Mouse (Mus musculus) midbrain, embryonic 12.5 days (tissue): ENCODE results near the gene Kdm8. TPM values are rescaled to one million over a fixed set of nuclear protein-coding genes. Genes with fewer than 3 reads are reported as not detected.
"Not testable (repeated sequence)": the region's sequence is repeated elsewhere in the genome, so short reads cannot be mapped to it uniquely, and the experiment has no call there.

ENCODE experiments used
- ATAC-seq: fragments of 200-750 bp; cut with Nextera tagmentation; 2 replicates; pipeline ENCODE4 v1.8.0; 2017; ENCODE audit warnings: low read depth, moderate TSS enrichment, moderate library complexity; ENCODE audit not compliant: low FRiP score
- H3K27ac ChIP-seq: fragments of 300-500 bp; sonication (generic); replicated peaks from 2 replicates; pipeline ENCODE4 v1.5.1; 2016; ENCODE audit warnings: mild to moderate bottlenecking
- H3K27me3 ChIP-seq: fragments of 300-500 bp; sonication (generic); 2 replicates; pipeline ENCODE4 v1.6.1; 2016; ENCODE audit warnings: mild to moderate bottlenecking
- H3K36me3 ChIP-seq: fragments of 300-500 bp; sonication (generic); 2 replicates; pipeline ENCODE4 v1.6.1; 2016
- H3K4me1 ChIP-seq: fragments of 300-500 bp; sonication (generic); 2 replicates; pipeline ENCODE4 v1.6.1; 2016
- H3K4me2 ChIP-seq: fragments of 300-500 bp; sonication (generic); replicated peaks from 2 replicates; pipeline ENCODE4 v1.6.1; 2016; ENCODE audit warnings: mild to moderate bottlenecking, moderate library complexity
- H3K4me3 ChIP-seq: fragments of 300-500 bp; sonication (generic); 2 replicates; pipeline ENCODE4 v1.5.1; 2016; ENCODE audit warnings: mild to moderate bottlenecking
- H3K9ac ChIP-seq: fragments of 300-500 bp; sonication (generic); replicated peaks from 2 replicates; pipeline ENCODE4 v1.6.1; 2016; ENCODE audit warnings: mild to moderate bottlenecking, moderate library complexity
- H3K9me3 ChIP-seq: fragments of 300-500 bp; sonication (generic); 2 replicates; pipeline ENCODE4 v1.6.1; 2016; ENCODE audit warnings: mild to moderate bottlenecking
- WGBS: fragments of 180-500 bp; shearing (Covaris S2); methylation state at CpG from one replicate; pipeline ENCODE4 v1.1.7; 2016; 5-methylcytosine and 5-hydroxymethylcytosine counted together
- polyA plus RNA-seq: library from polyadenylated mRNA; unstranded; fragments of >200 nt; fragmentation: Nextera tagmentation; extraction: Ambion mirVana; gene quantifications from 2 replicates; pipeline ENCODE4 v1.2.1, GENCODE M21; 2016

Gene Kdm8
- polyA plus RNA-seq, 1 experiment from 2014 or later: 9.3 TPM

GRCm38 (mm10) chr7:125428381-125428780 lies 16.1 kb upstream of the Kdm8 start:
- Histone ChIP-seq H3K4me2 (no peak overlapping the region), H3K27ac (no peak overlapping the region), H3K4me3 (no peak overlapping the region), H3K27me3 (no peaks in the 10 kb centered on the region), H3K4me1 (no peaks in the 10 kb centered on the region), H3K9me3 (no peaks in the 10 kb centered on the region), H3K9ac (no peak overlapping the region), H3K36me3 (no peaks in the 10 kb centered on the region)
- no peak for ATAC-seq
- WGBS: 77% methylated on average over 7 of the region's 7 CpGs

- H3K4me2 ChIP-seq, H3K9me3 ChIP-seq, H3K4me3 ChIP-seq, H3K9ac ChIP-seq, H3K27me3 ChIP-seq, H3K36me3 ChIP-seq, H3K4me1 ChIP-seq, H3K27ac ChIP-seq, ATAC-seq: not testable (repeated sequence)
- WGBS: 87% methylated on average over 5 of the region's 5 CpGs
Observed at GRCm38 (mm10) chr7:125428816-125429500, 15.5 kb upstream of the Kdm8 start.

GRCm38 (mm10) chr7:125430170-125430842 lies 14.2 kb upstream of the Kdm8 start:
- Histone ChIP-seq H3K4me1 (peaks cover 6% of the 10 kb centered on the region; the same call in 1 of the 2 replicates), H3K27ac (no peak overlapping the region; the same call in 1 of the 2 replicates)
- WGBS: 71% methylated on average over 7 of the region's 7 CpGs

GRCm38 (mm10) chr7:125433874-125434273 lies 10.6 kb upstream of the Kdm8 start:
- no peak for ATAC-seq
- H3K27me3 ChIP-seq: no peaks in the 10 kb centered on the region
- no peak overlapping the region for H3K9ac ChIP-seq
- H3K27ac ChIP-seq: no peak overlapping the region
- no peak overlapping the region for H3K4me3 ChIP-seq
- no peaks in the 10 kb centered on the region for H3K9me3 ChIP-seq
- no peaks in the 10 kb centered on the region for H3K36me3 ChIP-seq
- WGBS: 92% methylated on average over 3 of the region's 3 CpGs
- H3K4me2 ChIP-seq: no peak overlapping the region
- peaks cover 6% of the 10 kb centered on the region; the same call in 1 of the 2 replicates for H3K4me1 ChIP-seq

More at GRCm38 (mm10) chr7:125430170-125430842, 14.2 kb upstream of the Kdm8 start:
- H3K36me3 ChIP-seq: no peaks in the 10 kb centered on the region
- no peak overlapping the region for H3K9ac ChIP-seq
- H3K4me2 ChIP-seq: no peak overlapping the region
- H3K9me3 ChIP-seq: no peaks in the 10 kb centered on the region
- H3K27me3 ChIP-seq: no peaks in the 10 kb centered on the region
- H3K4me3 ChIP-seq: no peak overlapping the region
- no peak for ATAC-seq

- peak; percentile 56 for ATAC-seq
- H3K27me3 ChIP-seq: no peaks in the 10 kb centered on the region; the same call in 1 of the 2 replicates
- H3K4me2 ChIP-seq: no peak overlapping the region
- WGBS: 46% methylated on average over 8 of the region's 8 CpGs
- peaks cover 6% of the 10 kb centered on the region; the same call in 1 of the 2 replicates for H3K9me3 ChIP-seq
- H3K4me1 ChIP-seq: peaks cover 6% of the 10 kb centered on the region; the same call in 1 of the 2 replicates
- no peak overlapping the region; the same call in 1 of the 2 replicates for H3K9ac ChIP-seq
- H3K4me3 ChIP-seq: no peak overlapping the region
- H3K27ac ChIP-seq: peak overlapping the region; percentile 44
- no peaks in the 10 kb centered on the region for H3K36me3 ChIP-seq
Observed at GRCm38 (mm10) chr7:125434666-125435290, 9.7 kb upstream of the Kdm8 start.

GRCm38 (mm10) chr7:125442323-125442722 lies 2.2 kb upstream of the Kdm8 start:
- no peak for ATAC-seq
- no peak overlapping the region for H3K9ac ChIP-seq
- H3K27ac ChIP-seq: no peak overlapping the region
- no peaks in the 10 kb centered on the region for H3K36me3 ChIP-seq
- no peaks in the 10 kb centered on the region; the same call in 1 of the 2 replicates for H3K27me3 ChIP-seq
- no peak overlapping the region for H3K4me3 ChIP-seq
- H3K4me2 ChIP-seq: no peak overlapping the region
- 78% methylated on average over 4 of the region's 4 CpGs for WGBS
- peaks cover 14% of the 10 kb centered on the region for H3K4me1 ChIP-seq
- peaks cover 6% of the 10 kb centered on the region; the same call in 1 of the 2 replicates for H3K9me3 ChIP-seq

- peak; percentile 8; the same call in 1 of the 2 replicates for ATAC-seq
- peak overlapping the region; percentile 74 for H3K4me2 ChIP-seq
- peaks cover 14% of the 10 kb centered on the region for H3K4me1 ChIP-seq
- peak overlapping the region; percentile 77 for H3K9ac ChIP-seq
- H3K27ac ChIP-seq: peak overlapping the region; percentile 97
- 27% methylated on average over 10 of the region's 10 CpGs for WGBS
- no peaks in the 10 kb centered on the region; the same call in 1 of the 2 replicates for H3K27me3 ChIP-seq
- peak overlapping the region; percentile 65 for H3K4me3 ChIP-seq
- H3K9me3 ChIP-seq: peaks cover 6% of the 10 kb centered on the region; the same call in 1 of the 2 replicates
- no peaks in the 10 kb centered on the region for H3K36me3 ChIP-seq
Observed at GRCm38 (mm10) chr7:125444076-125444463, 406 bp upstream of the Kdm8 start.

- peaks cover 16% of the 10 kb centered on the region; the same call in 1 of the 2 replicates for H3K36me3 ChIP-seq
- no peak overlapping the region for H3K4me3 ChIP-seq
- H3K27ac ChIP-seq: no peak overlapping the region
- no peaks in the 10 kb centered on the region for H3K27me3 ChIP-seq
- no peak overlapping the region for H3K4me2 ChIP-seq
- no peak for ATAC-seq
- no peaks in the 10 kb centered on the region for H3K9me3 ChIP-seq
- peaks cover 1% of the 10 kb centered on the region for H3K4me1 ChIP-seq
- WGBS: 93% methylated on average over 1 of the region's 1 CpGs
- no peak overlapping the region for H3K9ac ChIP-seq
Observed at GRCm38 (mm10) chr7:125450678-125451077, 6.2 kb downstream of the Kdm8 start.

- no peak overlapping the region for H3K4me2 ChIP-seq
- no peaks in the 10 kb centered on the region for H3K4me1 ChIP-seq
- no peaks in the 10 kb centered on the region for H3K9me3 ChIP-seq
- no peak overlapping the region for H3K9ac ChIP-seq
- WGBS: 96% methylated on average over 2 of the region's 2 CpGs
- no peak for ATAC-seq
- H3K4me3 ChIP-seq: no peak overlapping the region
- H3K36me3 ChIP-seq: peaks cover 20% of the 10 kb centered on the region
- no peaks in the 10 kb centered on the region for H3K27me3 ChIP-seq
- H3K27ac ChIP-seq: no peak overlapping the region
Observed at GRCm38 (mm10) chr7:125451078-125451477, 6.6 kb downstream of the Kdm8 start.

GRCm38 (mm10) chr7:125453671-125454070 lies 9.2 kb downstream of the Kdm8 start:
- 97% methylated on average over 4 of the region's 4 CpGs for WGBS
- H3K36me3 ChIP-seq: peaks cover 29% of the 10 kb centered on the region
- H3K9me3 ChIP-seq: no peaks in the 10 kb centered on the region
- H3K4me1 ChIP-seq: no peaks in the 10 kb centered on the region
- H3K9ac ChIP-seq: no peak overlapping the region
- no peaks in the 10 kb centered on the region for H3K27me3 ChIP-seq
- no peak overlapping the region for H3K4me3 ChIP-seq
- H3K4me2 ChIP-seq: no peak overlapping the region
- ATAC-seq: no peak
- H3K27ac ChIP-seq: no peak overlapping the region

- ATAC-seq: no peak
- 56% methylated on average over 2 of the region's 2 CpGs for WGBS
Observed at GRCm38 (mm10) chr7:125462200-125462599, 17.7 kb downstream of the Kdm8 start.

GRCm38 (mm10) chr7:125469937-125470336 lies 25.5 kb downstream of the Kdm8 start:
- H3K36me3 ChIP-seq: peaks cover 56% of the 10 kb centered on the region
- no peak overlapping the region for H3K9ac ChIP-seq
- WGBS: 36% methylated on average over 5 of the region's 5 CpGs
- no peaks in the 10 kb centered on the region for H3K9me3 ChIP-seq
- H3K4me3 ChIP-seq: no peak overlapping the region
- H3K27ac ChIP-seq: no peak overlapping the region
- ATAC-seq: 0 out of 2 replicates have a peak, but pooled peaks have one; percentile 16
- no peak overlapping the region for H3K4me2 ChIP-seq
- peaks cover 8% of the 10 kb centered on the region for H3K4me1 ChIP-seq
- peaks cover 5% of the 10 kb centered on the region; the same call in 1 of the 2 replicates for H3K27me3 ChIP-seq

More at GRCm38 (mm10) chr7:125462200-125462599, 17.7 kb downstream of the Kdm8 start:
- H3K27ac ChIP-seq: no peak overlapping the region
- H3K4me2 ChIP-seq: no peak overlapping the region
- H3K36me3 ChIP-seq: peaks cover 32% of the 10 kb centered on the region
- H3K4me1 ChIP-seq: no peaks in the 10 kb centered on the region
- no peaks in the 10 kb centered on the region for H3K9me3 ChIP-seq
- no peak overlapping the region for H3K9ac ChIP-seq
- H3K4me3 ChIP-seq: no peak overlapping the region
- no peaks in the 10 kb centered on the region for H3K27me3 ChIP-seq
